Mouse (Mus musculus) MEL (cell line): ENCODE results near the gene Dcaf17. TPM values are rescaled to one million over a fixed set of nuclear protein-coding genes. Genes with fewer than 3 reads are reported as not detected.

Experiments used
- DNase-seq: peaks from one replicate; pipeline ENCODE4 v3.0.0; 2011; ENCODE audit warnings: low read depth, low spot score
- H3K27ac ChIP-seq: 2 replicates; pipeline ENCODE4 v1.5.1; 2012; ENCODE audit warnings: low read depth, mild to moderate bottlenecking, control low read depth, low read length, moderate library complexity; ENCODE audit not compliant: control insufficient read depth
- H3K27me3 ChIP-seq, 2 experiments: fragments of 150-350 bp in 1 of 2; sonication (generic) in 1 of 2; 2 replicates each; pipeline ENCODE4 v1.6.1; 2012; ENCODE audit warnings: low read length in 2 of 2, mild to moderate bottlenecking in 2 of 2, improper control_type of control experiment in 1 of 2, moderate library complexity in 1 of 2; ENCODE audit not compliant: insufficient read depth in 2 of 2, control insufficient read depth in 1 of 2
- H3K36me3 ChIP-seq, 2 experiments: 2 replicates each; pipeline ENCODE4 v1.6.1; 2012 to 2014; ENCODE audit warnings: low read length in 2 of 2, improper control_type of control experiment in 1 of 2, inconsistent platforms in 1 of 2, mild to moderate bottlenecking in 1 of 2; ENCODE audit not compliant: insufficient read depth in 2 of 2, control insufficient read depth in 1 of 2
- H3K4me1 ChIP-seq, 2 experiments: fragments of 150-350 bp in 1 of 2; sonication (generic) in 1 of 2; 2 replicates each; pipeline ENCODE4 v1.6.1; 2012; ENCODE audit warnings: low read length in 2 of 2, improper control_type of control experiment in 1 of 2, mild to moderate bottlenecking in 1 of 2; ENCODE audit not compliant: insufficient read depth in 2 of 2, control insufficient read depth in 1 of 2
- H3K4me3 ChIP-seq, 2 experiments: fragments of 150-350 bp in 1 of 2; sonication (generic) in 1 of 2; 2 replicates each; pipeline ENCODE4 v1.5.1; 2012; ENCODE audit warnings: low read depth in 2 of 2, low read length in 2 of 2, mild to moderate bottlenecking in 2 of 2, moderate library complexity in 2 of 2, control low read depth in 1 of 2, improper control_type of control experiment in 1 of 2; ENCODE audit not compliant: control insufficient read depth in 1 of 2, insufficient read depth in 1 of 2
- H3K79me2 ChIP-seq: 2 replicates; pipeline ENCODE4 v1.6.1; 2012; ENCODE audit warnings: mild to moderate bottlenecking, low read length, moderate library complexity; ENCODE audit not compliant: control insufficient read depth, poor library complexity, insufficient read depth
- H3K9ac ChIP-seq: 2 replicates; pipeline ENCODE4 v1.6.1; 2012; ENCODE audit warnings: low read depth, mild to moderate bottlenecking, control low read depth, low read length, moderate library complexity; ENCODE audit not compliant: control insufficient read depth, poor library complexity, severe bottlenecking
- H3K9me3 ChIP-seq: fragments of 150-350 bp; sonication (generic); replicated peaks from 2 replicates; pipeline ENCODE4 v1.6.1; 2012; ENCODE audit warnings: mild to moderate bottlenecking, low read length, improper control_type of control experiment, moderate library complexity; ENCODE audit not compliant: insufficient read depth
- CHD1 ChIP-seq: IDR thresholded peaks from 2 replicates; pipeline ENCODE4 v1.6.1; 2012; ENCODE audit warnings: low read depth, mild to moderate bottlenecking, inconsistent platforms, low read length, improper control_type of control experiment
- CHD2 ChIP-seq: IDR thresholded peaks from 2 replicates; pipeline ENCODE4 v1.6.1; 2011; ENCODE audit warnings: low read length, improper control_type of control experiment
- E2F4 ChIP-seq: IDR thresholded peaks from 2 replicates; pipeline ENCODE4 v1.6.1; 2011; ENCODE audit warnings: low read depth, low read length, improper control_type of control experiment, borderline replicate concordance
- ELF1 ChIP-seq: IDR thresholded peaks from 2 replicates; pipeline ENCODE4 v1.6.1; 2014; ENCODE audit warnings: low read depth, mild to moderate bottlenecking, inconsistent platforms, low read length, improper control_type of control experiment, moderate library complexity
- ETS1 ChIP-seq: IDR thresholded peaks from 2 replicates; pipeline ENCODE4 v1.6.1; 2012; ENCODE audit warnings: low read depth, mild to moderate bottlenecking, inconsistent platforms, low read length, improper control_type of control experiment, moderate library complexity
- GATA1 ChIP-seq: IDR thresholded peaks from 2 replicates; pipeline ENCODE4 v1.6.1; 2011; ENCODE audit warnings: low read depth, low read length, improper control_type of control experiment
- KAT2A ChIP-seq: conservative IDR thresholded peaks from 2 replicates; pipeline ENCODE4 v1.6.1; 2012; ENCODE audit warnings: low read depth, low read length, improper control_type of control experiment, inconsistent platforms
- MAFK ChIP-seq: IDR thresholded peaks from 2 replicates; pipeline ENCODE4 v1.6.1; 2011; ENCODE audit warnings: low read depth, mild to moderate bottlenecking, low read length, improper control_type of control experiment, borderline replicate concordance
- MAX ChIP-seq: IDR thresholded peaks from 2 replicates; pipeline ENCODE4 v1.6.1; 2011; ENCODE audit warnings: low read length, improper control_type of control experiment
- MAZ ChIP-seq: IDR thresholded peaks from 2 replicates; pipeline ENCODE4 v1.6.1; 2012; ENCODE audit warnings: low read depth, mild to moderate bottlenecking, inconsistent platforms, low read length, improper control_type of control experiment
- MEF2A ChIP-seq: IDR thresholded peaks from 2 replicates; pipeline ENCODE4 v1.6.1; 2014; ENCODE audit warnings: low read depth, mild to moderate bottlenecking, inconsistent platforms, low read length, improper control_type of control experiment; ENCODE audit not compliant: poor library complexity, insufficient replicate concordance, severe bottlenecking; ENCODE audit errors: extremely low read depth
- MYB ChIP-seq: IDR thresholded peaks from 2 replicates; pipeline ENCODE4 v1.6.1; 2011; ENCODE audit warnings: mild to moderate bottlenecking, low read depth, low read length, improper control_type of control experiment
- NELFE ChIP-seq: IDR thresholded peaks from 2 replicates; pipeline ENCODE4 v1.6.1; 2011; ENCODE audit warnings: low read depth, low read length, improper control_type of control experiment
- POLR2A ChIP-seq, 2 experiments: IDR thresholded peaks; 2 replicates each; pipeline ENCODE4 v1.6.1; 2011 to 2012; ENCODE audit warnings: low read length in 2 of 2, mild to moderate bottlenecking in 2 of 2, control low read depth in 1 of 2, improper control_type of control experiment in 1 of 2, low read depth in 1 of 2, moderate library complexity in 1 of 2; ENCODE audit not compliant: control insufficient read depth in 1 of 2, insufficient read depth in 1 of 2, poor library complexity in 1 of 2
- POLR2AphosphoS2 ChIP-seq: IDR thresholded peaks from 2 replicates; pipeline ENCODE4 v1.6.1; 2011; ENCODE audit warnings: low read length, improper control_type of control experiment
- RAD21 ChIP-seq: IDR thresholded peaks from 2 replicates; pipeline ENCODE4 v1.6.1; 2011; ENCODE audit warnings: mild to moderate bottlenecking, low read depth, low read length, improper control_type of control experiment
- SIN3A ChIP-seq: IDR thresholded peaks from 2 replicates; pipeline ENCODE4 v1.6.1; 2012; ENCODE audit warnings: low read length, improper control_type of control experiment, inconsistent platforms
- TBP ChIP-seq: IDR thresholded peaks from 2 replicates; pipeline ENCODE4 v1.8.0; 2011; ENCODE audit warnings: low read depth, low read length, improper control_type of control experiment
- TCF12 ChIP-seq: IDR thresholded peaks from 2 replicates; pipeline ENCODE4 v1.6.1; 2014; ENCODE audit warnings: low read depth, mild to moderate bottlenecking, inconsistent platforms, low read length, improper control_type of control experiment, moderate library complexity
- ZC3H11A ChIP-seq: IDR thresholded peaks from 2 replicates; pipeline ENCODE4 v1.6.1; 2012; ENCODE audit warnings: low read depth, mild to moderate bottlenecking, inconsistent platforms, low read length, improper control_type of control experiment
- ZKSCAN1 ChIP-seq: IDR thresholded peaks from 2 replicates; pipeline ENCODE4 v1.6.1; 2012; ENCODE audit warnings: low read depth, mild to moderate bottlenecking, inconsistent platforms, low read length, improper control_type of control experiment, moderate library complexity
- ZMIZ1 ChIP-seq: IDR thresholded peaks from 2 replicates; pipeline ENCODE4 v1.6.1; 2012; ENCODE audit warnings: low read depth, mild to moderate bottlenecking, inconsistent platforms, low read length, improper control_type of control experiment, moderate library complexity
- polyA plus RNA-seq, 2 experiments: library from polyadenylated mRNA; stranded (reverse) in 1 of 2; unstranded in 1 of 2; fragments of >175 nt in 1 of 2; fragments of >200 nt in 1 of 2; gene quantifications; 2 replicates each; pipeline versions ENCODE4 v1.2.1 to v1.2.4; 2012; ENCODE audit warnings: low replicate concordance in 2 of 2, low read depth in 1 of 2; ENCODE audit not compliant: insufficient read length in 2 of 2, insufficient read depth in 1 of 2, missing spikeins in 1 of 2
- total RNA-seq: library from RNA; depleted of rRNA; stranded (reverse); fragments of 300-350 nt; gene quantifications from 2 replicates; pipeline ENCODE4 v1.2.3, GENCODE M21; 2012

Gene Dcaf17
- total and polyA plus RNA-seq, 3 experiments = 15.1 to 16.3 TPM; not detected in 1

DNA sequence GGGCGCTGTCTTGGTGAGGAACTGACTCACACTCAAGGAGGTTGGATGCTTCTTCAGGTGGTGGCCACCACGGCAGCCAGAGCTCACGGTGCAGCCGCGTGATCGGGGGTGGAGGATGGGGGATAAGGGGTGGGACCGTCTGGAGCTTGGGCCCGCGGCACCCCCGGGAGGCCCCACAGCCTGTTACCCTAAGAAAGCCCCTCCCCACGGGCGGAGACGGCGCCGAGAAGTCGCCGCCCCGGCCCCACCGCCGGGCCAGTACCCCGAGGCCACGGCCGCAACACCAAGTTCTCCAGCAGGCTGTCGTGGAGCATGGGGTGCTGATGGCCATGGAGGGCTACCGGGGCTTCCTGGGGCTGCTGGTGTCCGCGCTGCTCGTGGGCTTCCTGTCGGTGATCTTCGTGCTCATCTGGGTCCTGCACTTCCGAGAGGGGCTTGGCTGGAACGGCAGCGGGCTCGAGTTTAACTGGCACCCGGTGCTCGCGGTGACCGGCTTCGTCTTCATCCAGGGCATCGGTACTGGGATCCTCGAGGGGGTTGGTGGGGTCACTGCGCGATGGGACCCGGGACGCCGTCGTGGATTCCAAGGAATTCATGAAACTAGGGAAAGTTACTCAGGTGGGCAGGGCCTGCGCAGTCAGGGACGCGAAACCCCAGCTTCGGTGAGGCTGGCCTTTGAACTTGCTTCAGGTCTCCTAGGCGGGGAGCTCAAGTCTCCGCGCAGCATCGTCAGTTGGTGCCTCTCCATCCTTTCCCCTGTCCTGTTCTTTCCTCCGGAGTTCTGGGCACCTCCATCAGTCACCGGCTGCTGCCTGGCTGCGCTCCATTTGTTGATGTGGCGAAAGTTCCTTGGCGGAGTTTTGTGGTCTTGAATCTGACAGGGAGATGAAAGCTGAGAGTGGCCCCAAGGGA, 62.9 kb downstream of the Dcaf17 start, which contains the start of gene Cybrd1:
TSS of gene Cybrd1 (plus strand) at position 127 of the 912 bp plus-strand sequence.
- no peak for DNase-seq
- Histone ChIP-seq H3K36me3 (no peaks in the 10 kb centered on the region), H3K27me3 (no peaks in the 10 kb centered on the region), H3K4me3 (no peak within 1 kb of the TSS), H3K79me2 (no peaks in the 10 kb centered on the region), H3K9me3 (no peaks in the 10 kb centered on the region), H3K4me1 (no peaks in the 10 kb centered on the region), H3K9ac (no peak within 1 kb of the TSS), H3K27ac (no peak within 1 kb of the TSS)
- TF ChIP-seq CHD1 (no peak), MAFK (no peak), TBP (no peak), GATA1 (no peak)

DNA sequence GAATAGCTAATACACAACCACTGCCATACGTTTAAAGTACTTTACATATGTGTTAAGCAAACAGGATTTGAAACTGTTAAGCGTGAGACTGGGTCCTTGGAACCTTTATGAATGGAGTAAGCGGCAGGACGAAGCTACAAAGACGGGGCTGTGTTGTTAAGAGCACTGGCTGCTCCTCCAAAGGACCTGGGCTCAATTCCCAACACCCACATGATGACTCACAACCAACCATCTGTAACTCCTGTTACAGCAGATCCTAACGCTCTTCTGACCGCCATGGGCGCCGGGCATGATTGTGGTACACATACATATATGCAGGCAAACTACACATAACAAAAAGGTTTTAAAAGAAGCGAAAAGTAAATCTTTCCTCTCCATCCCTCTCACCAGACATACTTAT, 65.7 kb downstream of the Dcaf17 start:
- H3K4me1 ChIP-seq = no peaks in the 10 kb centered on the region
- H3K36me3 ChIP-seq = no peaks in the 10 kb centered on the region
- no peaks in the 10 kb centered on the region for H3K9me3 ChIP-seq
- no peaks in the 10 kb centered on the region for H3K27me3 ChIP-seq
- DNase-seq = no peak
- TF ChIP-seq TCF12 (no peak), ELF1 (no peak), KAT2A (no peak), E2F4 (no peak), MYB (no peak), ZC3H11A (no peak), ZMIZ1 (no peak), MEF2A (no peak), SIN3A (no peak), ZKSCAN1 (no peak), ETS1 (no peak), POLR2A (IDR thresholded peaks at IDR 0.05; ENCODE audit: control insufficient read depth in 1 of 2, insufficient read depth in 1 of 2, low read depth in 1 of 2, low read length in 2 of 2, poor library complexity in 1 of 2) (no peak), MAX (no peak), MAZ (no peak), NELFE (no peak), CHD2 (no peak), POLR2AphosphoS2 (no peak), RAD21 (no peak)
- TF ChIP-seq, all 39 proteins: peak for 0
- H3K4me3 ChIP-seq = no peak overlapping the region
- H3K9ac ChIP-seq = no peak overlapping the region
- no peaks in the 10 kb centered on the region for H3K79me2 ChIP-seq
- H3K27ac ChIP-seq = no peak overlapping the region
